Mouse (Mus musculus) adrenal gland, adult 8-10 months (tissue): ENCODE measurements around the gene Nat10. TPM values are rescaled to one million over a fixed set of nuclear protein-coding genes. Genes with fewer than 3 reads are reported as not detected.
A peak's percentile ranks its signal among the peaks of the same experiment; 100 is the strongest.

ENCODE experiments used
- DNase-seq: peaks from one replicate; pipeline ENCODE4 v3.0.0; 2022
- total RNA-seq, 4 experiments: library from RNA; stranded (reverse); gene quantifications; 2 replicates each; pipeline ENCODE4 v1.2.4; 2022

The Nat10 gene
- total RNA-seq, 4 experiments from 2014 or later = 33.8 to 61.8 (median 48.4) TPM

- DNase-seq = no peak
These were observed 70.2 kb downstream of the Nat10 start for GRCm38 (mm10) chr2:103690828-103691227.

- DNase-seq = no peak
These were observed 70.6 kb downstream of the Nat10 start for GRCm38 (mm10) chr2:103690425-103690824.

GRCm38 (mm10) chr2:103687888-103688287 is 73.2 kb downstream of the Nat10 start:
- DNase-seq = no peak

GRCm38 (mm10) chr2:103687143-103687542 is 73.9 kb downstream of the Nat10 start:
- no peak for DNase-seq

- DNase-seq = no peak
These were observed 75.5 kb downstream of the Nat10 start for GRCm38 (mm10) chr2:103685581-103685980.

- DNase-seq = no peak
These were observed 76.0 kb downstream of the Nat10 start for GRCm38 (mm10) chr2:103684926-103685577.

- DNase-seq = no peak
These were observed 76.6 kb downstream of the Nat10 start for GRCm38 (mm10) chr2:103684431-103684830.

- no peak for DNase-seq
These were observed 78.1 kb downstream of the Nat10 start for GRCm38 (mm10) chr2:103682927-103683442.

GRCm38 (mm10) chr2:103682261-103682722 is 78.8 kb downstream of the Nat10 start:
- no peak for DNase-seq

- no peak for DNase-seq
These were observed 79.9 kb downstream of the Nat10 start for GRCm38 (mm10) chr2:103681149-103681548.

- no peak for DNase-seq
These were observed 80.5 kb downstream of the Nat10 start for GRCm38 (mm10) chr2:103680364-103681110.

GRCm38 (mm10) chr2:103678433-103678832 is 82.6 kb downstream of the Nat10 start:
- no peak for DNase-seq

- DNase-seq = no peak
These were observed 83.3 kb downstream of the Nat10 start for GRCm38 (mm10) chr2:103677614-103678369.

- DNase-seq = no peak
These were observed 84.3 kb downstream of the Nat10 start for GRCm38 (mm10) chr2:103676808-103677207.

GRCm38 (mm10) chr2:103675391-103675790 is 85.7 kb downstream of the Nat10 start:
- DNase-seq = peak; percentile 47

- no peak for DNase-seq
These were observed 87.5 kb downstream of the Nat10 start for GRCm38 (mm10) chr2:103673609-103674008.

GRCm38 (mm10) chr2:103672573-103673119 is 88.4 kb downstream of the Nat10 start:
- DNase-seq = no peak

Other genes with a start within 250 kb of the Nat10 start
- 10 to 100 TPM in 3 of 4 experiments, 1 to 10 TPM in 1; 8.8 to 57.0 (median 24.5) TPM for gene Abtb2, start 195.0 kb downstream of the Nat10 start, total RNA-seq
- 100 to 1,000 TPM; 345 to 413 (median 410) TPM for gene Caprin1, start 36.4 kb upstream of the Nat10 start, total RNA-seq
- gene Lmo2, start 196.7 kb upstream of the Nat10 start, total RNA-seq = 10 to 100 TPM; 21.2 to 41.8 (median 31.3) TPM